Mouse (Mus musculus) layer of hippocampus, postnatal 25 days (tissue): ENCODE data around the gene Smarcal1. TPM values are rescaled to one million over a fixed set of nuclear protein-coding genes. Genes with fewer than 3 reads are reported as not detected.

ENCODE experiments used
- DNase-seq, 2 experiments: peaks; one replicate each; pipeline ENCODE4 v3.0.0; 2022; ENCODE audit warnings: mixed read lengths in 2 of 2, low spot score in 1 of 2; ENCODE audit errors: extremely low spot score in 1 of 2
- total RNA-seq, 2 experiments: library from RNA; stranded (reverse); gene quantifications; 2 replicates each; pipeline ENCODE4 v1.2.3; 2021

Smarcal1 gene
- total RNA-seq = 10 to 100 TPM; 60.0 to 63.3 TPM

DNA sequence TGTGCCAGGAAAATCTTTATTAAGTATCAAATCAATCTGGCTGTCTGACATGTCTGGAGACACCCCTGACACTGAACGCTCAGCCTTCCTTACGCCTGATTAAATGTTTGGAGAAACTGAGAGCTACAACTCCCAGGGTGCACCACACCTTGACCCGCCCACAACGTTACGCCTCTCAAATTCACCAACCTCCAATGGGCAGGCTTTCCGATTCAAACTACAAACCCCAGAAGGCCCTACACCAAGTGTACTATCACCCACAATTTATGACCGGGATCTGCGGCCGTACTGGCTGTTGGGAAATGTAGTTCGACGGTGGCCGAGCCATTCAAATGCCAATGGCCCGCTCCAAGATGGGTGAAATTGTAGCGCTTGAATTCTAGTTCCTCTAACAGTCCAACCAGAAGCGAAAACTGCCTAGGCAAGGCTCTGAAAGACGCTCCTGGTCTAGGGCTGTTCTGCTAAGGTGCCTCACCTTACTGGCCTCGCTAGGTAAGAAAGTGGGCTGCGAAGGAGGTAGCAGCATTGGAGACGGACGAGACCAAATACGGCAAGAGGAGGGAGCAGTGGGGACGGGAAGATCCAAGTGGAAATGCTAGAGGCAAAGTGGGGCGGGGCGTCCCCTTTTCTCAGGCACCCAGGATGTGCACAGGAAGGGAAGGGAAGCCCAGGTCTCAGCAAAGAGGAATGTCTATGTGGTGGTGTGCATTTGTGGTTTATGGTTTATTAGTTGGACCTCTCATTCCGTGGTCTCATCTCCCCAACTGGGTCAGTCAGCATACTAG lies at the start of gene Smarcal1:
Gene Smarcal1, plus strand, starts transcription at position 305 of the 785 bp plus-strand sequence.
- DNase-seq = peak; percentile 77 to 86

- no peak for DNase-seq
Observed at GRCm38 (mm10) chr1:72533439-72533838, 49.6 kb upstream of the Smarcal1 start.

DNA sequence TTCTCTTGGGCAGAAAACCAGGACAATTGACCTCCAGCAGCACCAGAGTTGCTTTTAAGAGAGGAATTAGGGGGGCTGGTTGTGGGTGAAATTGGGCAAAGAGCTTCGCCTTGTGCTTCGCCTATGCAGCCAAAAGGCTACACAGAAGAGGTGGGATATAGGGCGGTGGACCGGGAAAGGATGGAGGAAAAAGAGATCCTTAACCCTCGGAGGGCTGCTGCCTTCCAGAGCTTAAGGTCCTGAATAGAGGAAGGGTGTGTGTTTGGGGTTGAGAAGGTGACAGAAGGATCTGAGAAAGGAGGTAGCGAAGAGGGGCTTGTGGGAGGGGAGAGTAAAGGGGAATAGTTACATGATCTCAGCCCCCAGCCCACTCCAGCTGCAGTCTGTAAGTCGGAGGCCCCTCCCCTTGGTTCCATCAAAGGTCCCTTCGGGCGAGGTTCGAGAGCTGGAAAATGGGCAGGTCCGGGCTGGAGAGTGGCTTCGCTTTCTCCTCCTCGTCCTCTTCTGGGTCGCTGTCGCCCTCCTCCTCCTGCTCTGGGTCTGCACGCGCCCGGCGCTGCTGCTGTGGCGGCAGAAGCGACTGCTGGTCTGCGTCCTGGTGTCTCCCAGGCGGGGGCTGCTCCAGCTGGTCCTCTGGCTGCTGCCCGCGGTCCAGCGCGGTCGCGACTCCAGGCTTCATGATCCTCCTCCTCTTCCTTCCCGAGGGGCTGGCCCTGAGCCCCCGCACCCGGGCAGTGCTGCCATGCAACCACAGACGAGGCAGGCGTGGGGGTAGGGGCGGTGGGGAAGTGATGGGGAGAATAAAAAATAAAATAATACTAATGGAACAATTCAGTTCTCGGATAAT lies 47.1 kb upstream of the Smarcal1 start:
- DNase-seq = peak; percentile 23 to 48

GRCm38 (mm10) chr1:72536611-72537351 lies 46.3 kb upstream of the Smarcal1 start, which contains the start of gene March4:
TSS of gene March4 (minus strand) at chr1:72536930.
- peak; percentile 66 to 69 for DNase-seq

DNA sequence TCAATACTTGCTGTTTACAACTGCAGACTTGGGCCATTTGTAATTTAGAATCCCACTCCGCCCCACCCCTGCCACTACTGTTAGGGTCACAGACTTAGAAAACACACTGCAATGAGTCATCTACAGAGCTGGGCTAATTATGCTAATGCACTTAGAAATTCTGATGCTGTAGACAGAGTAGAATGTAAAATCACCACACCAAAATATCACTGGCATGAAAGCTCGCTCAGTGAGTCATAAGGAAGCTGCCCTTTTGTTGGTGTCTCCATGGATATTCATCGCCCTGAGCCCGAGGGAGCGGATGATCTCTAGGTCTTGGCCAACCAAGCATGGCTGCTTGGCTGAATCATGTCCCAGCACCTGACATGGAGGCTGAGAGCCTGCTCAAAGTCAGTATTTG lies 44.8 kb upstream of the Smarcal1 start:
- DNase-seq = no peak

DNA sequence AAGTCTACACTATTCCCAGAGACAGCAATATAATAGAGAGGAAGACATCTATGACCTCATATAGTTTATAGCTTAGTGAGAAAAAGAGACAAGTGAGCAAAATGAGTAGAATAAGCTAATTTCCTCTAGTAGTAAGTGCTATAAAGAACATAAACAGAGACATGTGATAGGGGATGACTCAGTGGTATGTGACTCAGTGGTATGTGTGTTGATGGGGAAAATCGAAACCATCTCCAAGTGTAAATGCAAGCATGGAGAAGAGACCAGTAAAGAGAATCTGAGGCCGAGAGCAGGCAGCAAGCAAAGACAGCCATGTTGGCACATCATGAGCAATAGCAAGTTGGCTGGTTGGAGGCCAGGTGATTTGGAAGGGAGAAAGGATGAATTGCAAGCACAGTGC lies 32.7 kb upstream of the Smarcal1 start:
- DNase-seq = no peak

DNA sequence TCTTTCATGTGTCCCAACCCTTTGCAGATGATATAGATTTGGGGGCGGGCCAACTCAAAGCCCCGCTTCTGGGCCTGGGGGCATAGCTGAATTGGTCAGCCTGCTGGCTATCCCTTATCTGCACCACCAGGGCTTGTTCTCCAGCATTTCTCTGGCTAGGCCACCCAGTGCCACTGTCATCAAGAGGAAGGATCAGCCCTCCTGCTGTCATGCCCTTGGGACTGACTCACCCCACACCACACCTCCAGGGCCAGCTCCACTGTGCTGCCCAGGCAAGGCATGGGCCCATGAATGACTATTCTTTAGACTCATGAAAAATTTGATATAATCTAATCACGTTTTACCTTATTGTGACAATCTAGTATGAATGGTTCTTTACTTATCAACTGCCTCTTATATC lies 26.6 kb upstream of the Smarcal1 start:
- no peak for DNase-seq

DNA sequence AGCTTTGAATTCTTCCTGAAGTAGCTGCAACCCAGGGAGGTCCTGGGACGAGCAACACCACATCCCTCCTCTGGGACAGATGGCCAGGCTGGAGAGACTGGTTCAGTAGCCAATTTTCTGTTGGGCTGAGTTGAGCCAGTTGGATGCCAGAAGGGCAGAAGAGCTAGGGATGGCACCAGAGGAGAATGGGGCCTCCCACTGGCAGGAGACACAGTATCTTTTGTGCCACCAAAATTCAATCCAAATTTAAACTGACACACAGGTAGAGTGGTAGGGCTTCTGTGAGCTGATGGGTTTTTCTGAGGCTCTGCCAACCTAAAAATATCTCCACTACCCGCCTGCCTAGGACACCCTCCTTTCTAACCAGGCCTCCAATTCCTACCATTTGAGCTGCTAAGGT lies 24.4 kb upstream of the Smarcal1 start:
- DNase-seq = no peak

DNA sequence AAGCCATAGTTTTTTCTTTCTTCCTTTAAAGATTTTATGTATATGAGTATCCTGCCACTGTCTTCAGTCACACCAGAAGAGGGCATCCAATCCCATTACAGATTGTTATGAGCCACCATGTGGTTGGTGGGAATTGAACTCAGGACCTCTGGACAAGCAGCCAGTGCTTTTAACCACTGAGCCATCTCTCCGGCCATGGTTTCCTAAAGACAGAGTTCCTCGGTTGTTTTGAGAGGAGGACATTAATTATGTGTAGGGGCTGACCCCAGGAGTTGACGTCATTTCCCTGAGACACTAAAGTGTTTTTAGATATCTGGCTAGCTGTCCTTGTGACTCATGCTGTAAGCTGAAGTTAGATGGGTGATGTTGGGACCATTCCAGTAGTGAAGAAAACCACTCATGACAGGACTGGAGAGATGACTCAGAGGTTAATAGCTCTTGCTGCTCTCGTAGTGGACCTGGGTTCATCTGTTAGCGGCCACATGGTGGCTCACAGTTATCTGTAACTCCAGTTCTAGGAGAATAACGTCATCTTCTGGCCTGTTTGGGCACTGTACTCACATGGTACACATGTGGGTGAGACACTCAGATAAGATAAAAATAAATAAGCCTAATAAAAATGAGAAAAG lies 18.6 kb upstream of the Smarcal1 start:
- no peak for DNase-seq

DNA sequence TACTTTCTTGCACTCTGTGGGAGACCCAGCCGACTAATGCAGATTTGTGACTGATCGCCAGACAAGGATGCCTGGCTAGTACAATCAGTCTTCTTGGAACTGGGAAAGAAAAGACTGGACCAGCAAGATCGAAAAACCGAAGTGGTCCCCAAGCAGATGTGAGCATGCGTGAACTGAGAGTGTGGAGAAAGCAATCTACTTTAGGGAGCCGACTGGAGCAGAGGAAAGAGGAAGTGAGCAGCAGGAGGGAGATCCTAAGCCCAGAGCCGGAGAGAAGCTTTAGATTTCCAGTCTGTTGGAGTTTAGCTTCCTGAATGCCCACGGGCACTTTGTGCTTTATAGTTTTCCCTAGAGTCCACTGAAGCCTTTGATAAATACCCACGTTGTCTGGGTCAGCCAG lies 16.0 kb upstream of the Smarcal1 start:
- no peak for DNase-seq

GRCm38 (mm10) chr1:72568725-72569124 lies 14.3 kb upstream of the Smarcal1 start:
- no peak for DNase-seq

GRCm38 (mm10) chr1:72574047-72574446 lies 9.0 kb upstream of the Smarcal1 start:
- DNase-seq = no peak

- DNase-seq = no peak
Observed at GRCm38 (mm10) chr1:72574608-72575007, 8.4 kb upstream of the Smarcal1 start.

DNA sequence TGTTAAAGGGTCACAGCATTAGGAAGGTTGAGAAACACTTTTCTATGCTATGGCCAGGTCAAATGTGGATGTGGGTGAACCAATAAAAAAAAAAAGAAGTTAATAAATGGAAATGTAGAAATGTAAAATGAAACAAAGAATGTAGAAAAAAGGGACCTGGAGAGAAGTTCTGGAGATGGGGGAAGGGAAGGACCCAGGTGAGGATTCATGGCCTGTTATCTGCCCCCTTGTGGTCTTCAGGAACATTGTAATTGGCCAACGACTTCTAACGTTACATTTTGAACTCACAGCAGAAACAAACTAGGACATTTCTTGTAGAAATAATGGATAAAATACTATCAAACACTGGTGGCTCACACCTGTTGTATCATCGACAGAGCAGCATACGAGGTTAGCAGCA lies 7.9 kb upstream of the Smarcal1 start:
- DNase-seq = no peak

DNA sequence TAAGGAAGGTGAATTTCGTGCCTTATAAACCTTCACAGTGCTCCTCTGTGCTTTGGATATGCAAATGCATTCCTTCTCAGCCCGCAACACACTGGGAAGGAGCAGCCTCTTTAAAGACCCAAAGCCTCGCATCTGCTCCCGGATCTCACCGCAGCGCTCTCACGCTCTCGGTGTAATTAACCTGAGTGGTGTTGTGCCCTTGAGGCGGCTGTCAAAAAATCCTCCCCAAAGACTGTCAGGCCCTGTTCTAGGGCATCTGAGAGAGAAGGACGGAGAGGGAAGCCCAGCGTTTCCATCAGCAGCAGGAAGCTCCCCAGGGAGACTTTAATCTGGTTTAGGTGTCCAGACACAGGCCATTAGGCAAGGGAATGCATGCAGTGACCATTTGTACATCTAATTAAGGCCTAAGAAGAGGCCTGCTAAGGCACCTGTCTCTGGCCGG lies 5.5 kb upstream of the Smarcal1 start:
- no peak for DNase-seq

GRCm38 (mm10) chr1:72578351-72578750 lies 4.7 kb upstream of the Smarcal1 start:
- no peak for DNase-seq

- DNase-seq = no peak
Observed at GRCm38 (mm10) chr1:72578806-72579205, 4.2 kb upstream of the Smarcal1 start.

DNA sequence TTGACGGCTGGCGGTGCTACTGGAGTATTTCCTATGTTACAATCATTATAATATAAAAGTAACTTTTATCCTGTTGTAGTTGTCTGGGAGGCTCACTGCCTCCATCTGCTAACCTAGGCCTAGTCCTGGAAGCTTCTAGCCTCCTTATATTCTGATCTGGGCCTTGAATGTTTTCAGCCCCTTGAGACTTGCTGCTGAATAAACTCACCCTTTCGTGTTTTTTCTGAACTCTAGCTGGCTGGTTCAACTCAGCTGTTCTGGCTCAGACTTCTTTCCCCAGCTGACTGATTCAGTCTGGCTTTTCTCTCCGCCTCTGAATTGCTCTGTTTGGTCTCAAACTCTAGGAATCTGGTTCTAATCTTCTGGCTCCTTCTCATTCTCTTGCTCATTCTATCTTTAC lies 855 bp downstream of the Smarcal1 start:
- no peak for DNase-seq

DNA sequence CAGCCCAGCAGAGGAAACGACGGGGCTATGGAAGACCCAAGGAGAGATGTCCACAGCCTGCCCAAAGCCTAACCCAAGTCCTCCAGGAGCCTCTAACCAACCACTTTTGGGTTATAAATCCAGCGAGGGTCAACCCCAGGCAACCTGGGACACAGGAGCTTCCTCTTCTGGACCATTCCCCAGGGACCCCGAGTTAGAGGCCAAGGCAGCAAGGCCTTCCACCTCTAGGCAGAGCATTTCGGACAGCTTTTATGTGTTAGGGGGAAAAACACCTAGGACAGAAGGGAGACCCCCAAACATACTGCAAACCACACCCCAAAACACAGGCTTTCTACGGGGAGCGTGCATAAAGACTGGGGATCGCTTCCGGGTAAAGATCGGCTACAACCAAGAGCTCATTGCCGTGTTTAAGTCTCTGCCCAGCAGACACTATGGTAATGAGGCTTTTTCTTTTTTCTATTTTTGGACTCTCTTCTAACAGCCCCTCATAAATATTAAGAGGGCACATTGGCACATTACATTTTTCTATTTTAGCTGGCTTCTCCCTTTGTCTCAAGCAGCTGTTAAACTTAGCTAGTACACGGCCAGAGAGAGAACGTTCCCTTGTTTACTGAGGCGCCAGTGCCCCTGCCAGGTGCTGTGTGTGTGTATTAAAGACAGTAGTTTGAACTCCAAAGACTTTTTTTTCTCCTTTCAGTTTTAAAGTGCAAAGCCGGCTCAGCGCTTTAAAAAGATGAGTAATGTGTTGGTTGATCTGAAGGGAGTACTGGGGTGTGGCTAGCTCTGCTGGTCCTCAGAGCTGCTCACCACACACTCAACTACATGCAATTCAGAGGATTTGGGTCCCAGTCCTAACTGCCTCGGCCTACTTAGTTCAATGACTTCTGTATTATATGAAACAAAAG lies 3.2 kb downstream of the Smarcal1 start:
- no peak for DNase-seq
